Mouse (Mus musculus): ENCODE results near the gene Alg3.

The Alg3 gene

DNA sequence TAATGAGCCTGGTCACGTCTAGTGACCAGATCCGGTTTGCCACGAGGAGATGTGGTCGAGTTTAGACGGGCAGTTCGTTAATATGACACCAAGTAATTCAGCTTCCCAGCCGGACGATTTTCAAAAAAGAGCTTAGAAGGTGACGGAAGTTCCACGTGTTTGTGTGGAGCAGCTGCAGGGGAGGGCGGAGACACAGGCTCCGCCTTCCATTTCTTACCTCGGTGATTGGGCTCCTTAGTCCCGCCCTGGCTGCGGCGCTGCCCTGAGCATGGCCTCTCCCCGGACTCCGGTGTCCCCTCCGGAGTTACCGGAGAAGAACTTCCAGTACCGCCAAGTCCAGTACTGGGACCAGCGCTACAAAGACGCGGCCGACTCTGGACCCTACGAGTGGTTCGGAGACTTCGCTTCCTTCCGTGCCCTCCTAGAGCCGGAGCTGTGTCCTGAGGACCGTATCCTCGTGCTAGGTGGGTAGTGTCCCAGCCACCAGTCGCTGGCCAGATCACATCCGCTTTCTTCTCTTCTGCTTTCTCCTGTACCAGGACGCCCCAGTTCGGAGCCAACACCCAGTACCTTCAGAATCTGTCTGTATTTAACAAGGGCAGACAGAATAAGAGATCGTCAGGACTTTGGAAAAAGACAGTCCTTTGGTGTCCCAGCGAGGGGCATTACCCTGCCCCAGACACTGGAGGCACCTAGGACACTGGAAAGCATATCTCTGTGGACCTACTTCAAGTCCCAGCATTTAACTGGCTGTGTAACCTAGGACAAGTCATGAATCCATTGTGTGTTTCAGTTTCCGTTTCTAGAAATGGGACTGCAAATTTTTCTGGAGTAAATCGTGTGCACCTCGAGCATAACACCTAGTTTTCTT lies at the start of gene Alg3, which contains the start of the genes Eef1akmt4 and Gm49333:
Alg3 (minus strand) TSS at position 379 of the 871 bp plus-strand sequence.
Eef1akmt4 (plus strand) TSS at position 237 of the 871 bp plus-strand sequence.
Gm49333 (plus strand) TSS at position 254 of the 871 bp plus-strand sequence.
- DNase-seq: peak; percentile 67

DNA sequence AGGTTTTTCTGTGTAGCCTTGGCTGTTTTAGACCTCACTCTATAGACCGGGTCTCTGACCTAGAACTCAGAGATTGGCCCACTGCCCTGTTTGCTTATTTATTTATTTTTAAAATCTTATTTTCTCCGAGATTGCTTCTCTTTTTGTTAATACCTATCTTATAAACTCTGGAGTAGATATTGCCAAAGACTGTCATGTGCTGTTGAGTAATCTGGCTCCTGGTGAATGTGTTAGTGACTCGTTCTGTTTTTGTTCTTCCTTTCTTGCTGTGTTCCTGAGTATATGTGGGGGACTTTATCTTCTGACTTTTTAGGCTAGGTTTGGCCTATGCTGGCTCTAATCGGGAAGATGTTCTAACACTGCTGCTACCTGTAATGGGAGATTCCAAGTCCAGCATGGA lies 46.1 kb upstream of the Alg3 start:
- DNase-seq: no peak

DNA sequence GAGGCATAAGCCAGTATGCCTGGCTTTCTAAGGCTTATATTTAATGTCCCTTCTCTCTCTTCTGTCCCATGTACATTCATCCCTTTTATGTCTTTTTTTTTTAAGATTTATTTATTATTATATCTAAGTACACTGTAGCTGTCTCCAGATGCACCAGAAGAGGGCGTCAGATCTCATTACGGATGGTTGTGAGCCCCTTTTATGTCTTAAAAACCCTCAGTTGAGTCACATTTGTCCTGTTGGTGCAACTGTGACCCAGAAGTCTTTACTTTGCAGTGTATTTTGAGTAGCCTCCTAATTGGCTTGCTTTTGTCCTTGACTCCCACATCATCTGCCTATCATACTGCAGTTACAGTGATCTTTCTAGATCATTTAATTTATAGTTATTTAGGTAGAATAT lies 41.8 kb upstream of the Alg3 start:
- no peak for DNase-seq

DNA sequence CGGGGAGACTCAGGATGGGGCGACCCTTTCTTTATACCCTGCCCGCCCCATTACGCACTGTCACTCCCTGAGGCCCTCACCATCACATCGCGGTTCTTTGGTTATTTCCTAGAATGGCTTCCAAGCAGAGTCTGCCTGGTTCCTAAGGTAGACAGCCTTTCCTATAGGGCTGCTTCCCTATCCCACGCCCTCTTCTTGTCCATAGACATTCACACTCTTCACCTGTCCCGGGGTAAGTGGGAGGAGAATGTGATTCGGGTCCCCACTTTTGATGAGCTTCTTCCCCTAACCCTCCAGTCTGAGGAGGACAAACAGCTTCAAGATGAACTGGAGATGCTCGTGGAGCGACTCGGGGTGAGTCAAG lies 40.4 kb upstream of the Alg3 start:
- DNase-seq: no peak

DNA sequence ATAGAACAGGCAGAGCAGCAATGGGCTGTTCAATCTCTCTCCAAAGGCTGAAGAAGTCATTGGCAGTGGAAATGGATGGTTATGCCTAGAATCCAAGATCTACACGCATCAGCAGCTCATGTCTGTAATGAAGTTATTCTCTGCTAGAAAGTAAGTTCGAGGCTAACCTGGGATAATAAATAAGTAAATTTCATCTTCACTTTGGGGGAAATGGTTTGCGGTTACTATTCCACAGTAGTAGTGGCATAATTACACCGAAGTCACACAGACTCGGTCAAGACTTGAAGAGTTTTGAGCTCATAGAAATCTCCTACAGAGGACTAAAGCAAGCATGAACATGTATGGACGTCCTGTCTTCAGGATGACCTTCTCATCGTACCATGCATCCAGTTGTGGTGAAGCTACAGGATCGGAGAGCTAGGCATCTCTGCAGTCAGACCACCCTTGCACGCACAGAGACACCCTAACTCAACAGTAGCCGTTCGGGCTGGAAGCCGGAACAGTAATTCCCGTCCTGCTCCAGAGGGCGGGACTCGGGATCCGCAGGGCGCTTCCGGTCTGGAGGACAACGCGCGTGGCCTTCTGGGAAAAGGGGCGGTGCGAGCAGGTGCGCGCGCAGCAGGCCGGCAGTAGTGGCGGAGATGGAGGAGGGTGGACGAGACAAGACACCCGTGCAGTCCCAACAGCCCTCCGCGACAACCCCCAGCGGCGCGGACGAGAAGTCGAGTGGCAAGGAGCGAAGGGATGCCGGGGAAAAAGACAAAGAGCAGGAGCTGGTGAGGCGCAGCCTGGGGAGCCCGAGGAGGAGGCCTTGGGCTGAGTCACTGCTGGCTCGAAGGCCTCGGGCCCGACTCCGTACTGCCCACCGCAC lies 39.8 kb upstream of the Alg3 start, which contains the start of gene Psmd2:
Psmd2 (plus strand) TSS at position 577 of the 871 bp plus-strand sequence.
- DNase-seq: peak; percentile 98

DNA sequence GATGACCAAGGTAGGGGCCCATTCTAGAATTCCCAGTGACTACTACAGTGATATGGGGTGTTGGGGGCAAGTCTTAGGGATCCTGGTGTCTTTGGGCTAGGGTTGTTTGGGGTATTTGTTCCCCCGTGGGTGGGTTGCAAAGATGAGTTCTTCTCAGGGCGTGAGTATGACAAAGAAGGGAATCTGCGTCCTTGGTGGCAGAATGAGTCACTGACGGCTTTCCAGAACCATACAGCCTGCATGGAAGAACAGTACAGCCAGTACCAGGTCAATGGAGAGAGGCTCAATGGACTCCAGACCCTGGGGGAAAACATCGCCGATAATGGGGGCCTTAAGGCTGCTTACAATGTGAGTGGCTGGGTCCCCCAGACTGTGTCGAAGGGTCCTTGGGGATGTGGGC lies 32.4 kb upstream of the Alg3 start:
- no peak for DNase-seq

DNA sequence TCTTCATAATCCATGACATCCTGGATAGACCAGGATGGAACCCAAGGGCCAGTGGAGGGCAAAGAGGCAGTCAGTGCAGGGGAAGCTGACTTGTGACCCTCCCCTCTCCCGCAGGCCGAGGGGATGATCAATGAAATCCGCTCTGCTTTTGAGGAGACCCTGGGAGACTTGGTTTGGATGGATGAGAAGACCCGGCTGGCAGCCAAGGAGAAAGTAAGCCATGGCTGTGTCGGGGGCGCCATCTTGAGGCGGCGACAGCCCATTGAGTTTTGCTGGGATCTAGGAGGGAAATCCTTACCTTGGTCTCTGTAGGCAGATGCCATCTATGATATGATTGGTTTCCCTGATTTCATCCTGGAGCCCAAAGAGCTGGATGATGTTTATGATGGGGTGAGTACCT lies 30.6 kb upstream of the Alg3 start:
- peak; percentile 90 for DNase-seq

DNA sequence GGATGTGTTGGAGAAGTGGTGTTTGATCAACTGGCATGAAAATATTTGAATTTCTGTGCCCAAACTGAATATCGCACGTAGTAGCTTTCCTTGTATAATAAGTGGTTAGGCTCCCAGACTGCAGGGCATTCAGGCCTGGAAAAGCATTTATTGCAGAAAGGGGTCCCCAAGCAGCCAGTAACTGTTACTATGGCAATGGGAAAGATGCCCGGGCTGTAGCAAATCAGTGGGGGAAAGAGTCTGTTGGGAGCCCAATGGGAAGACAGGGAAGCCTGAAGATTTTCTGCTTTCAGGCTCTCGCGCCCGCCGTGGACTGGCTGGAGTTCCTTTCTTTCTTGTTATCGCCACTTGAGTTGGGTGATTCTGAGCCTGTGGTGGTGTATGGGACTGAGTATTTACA lies 26.8 kb upstream of the Alg3 start:
- peak; percentile 77 for DNase-seq

DNA sequence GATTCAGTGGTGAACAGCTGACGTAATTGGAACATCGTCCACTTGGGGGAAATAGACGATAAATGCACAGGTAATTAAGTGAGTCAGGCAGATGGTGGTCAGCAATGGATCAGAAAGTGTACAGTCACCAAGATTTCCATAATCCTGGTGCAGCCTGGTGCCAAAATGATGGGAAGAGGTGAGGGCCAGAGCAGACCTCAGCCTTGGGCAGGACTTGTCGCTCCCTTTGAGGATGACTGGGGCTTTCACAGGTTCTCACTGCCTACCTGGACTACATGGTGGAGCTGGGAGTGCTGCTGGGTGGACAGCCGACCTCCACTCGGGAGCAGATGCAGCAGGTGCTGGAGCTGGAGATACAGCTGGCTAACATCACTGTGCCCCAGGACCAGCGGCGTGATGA lies 25.9 kb upstream of the Alg3 start:
- DNase-seq: no peak

DNA sequence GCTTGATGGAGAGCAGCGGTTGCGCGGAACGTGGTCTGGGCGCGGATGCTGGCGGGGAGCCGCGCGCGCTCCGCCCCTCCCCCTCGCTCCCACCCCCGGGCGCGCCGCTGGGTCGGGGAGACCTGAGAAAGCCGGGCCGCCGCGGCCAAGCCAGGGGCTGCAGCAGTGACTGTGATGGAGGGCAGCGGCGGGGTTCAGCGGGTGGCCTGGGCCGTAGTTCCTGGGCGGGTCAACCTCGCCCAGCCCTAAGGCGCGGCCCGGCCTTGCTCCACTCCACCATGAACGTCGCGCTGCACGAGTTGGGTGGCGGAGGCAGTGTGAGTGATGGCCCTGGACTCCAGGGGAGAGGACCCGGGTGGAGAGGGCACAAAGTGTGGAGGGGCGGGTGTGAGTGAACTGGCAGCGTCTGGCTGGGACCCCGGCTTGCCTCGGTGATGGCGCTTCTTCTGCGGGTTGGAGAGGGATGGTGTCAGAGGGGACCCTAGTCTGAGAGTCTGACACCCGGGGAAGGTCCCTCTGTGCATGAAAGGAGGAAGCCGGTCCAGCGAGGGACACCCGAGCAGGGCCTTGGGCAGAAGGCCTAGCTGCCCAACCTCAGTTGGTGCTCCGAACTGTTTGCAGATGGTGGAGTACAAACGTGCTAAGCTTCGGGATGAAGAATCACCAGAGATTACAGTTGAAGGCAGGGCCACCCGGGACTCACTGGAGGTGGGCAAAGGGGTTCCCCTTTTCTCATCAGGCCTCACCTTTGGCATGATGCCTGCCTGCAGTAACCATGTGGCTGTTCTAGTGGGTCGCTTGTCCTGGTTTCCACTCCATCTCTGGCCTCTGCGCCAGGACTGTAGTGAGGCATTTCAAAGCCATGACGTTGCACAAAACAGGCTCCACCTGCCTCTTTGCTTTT lies 18.4 kb upstream of the Alg3 start, which contains the start of gene Ece2:
Ece2 (plus strand) TSS at position 98 of the 904 bp plus-strand sequence.
- peak; percentile 60 for DNase-seq

DNA sequence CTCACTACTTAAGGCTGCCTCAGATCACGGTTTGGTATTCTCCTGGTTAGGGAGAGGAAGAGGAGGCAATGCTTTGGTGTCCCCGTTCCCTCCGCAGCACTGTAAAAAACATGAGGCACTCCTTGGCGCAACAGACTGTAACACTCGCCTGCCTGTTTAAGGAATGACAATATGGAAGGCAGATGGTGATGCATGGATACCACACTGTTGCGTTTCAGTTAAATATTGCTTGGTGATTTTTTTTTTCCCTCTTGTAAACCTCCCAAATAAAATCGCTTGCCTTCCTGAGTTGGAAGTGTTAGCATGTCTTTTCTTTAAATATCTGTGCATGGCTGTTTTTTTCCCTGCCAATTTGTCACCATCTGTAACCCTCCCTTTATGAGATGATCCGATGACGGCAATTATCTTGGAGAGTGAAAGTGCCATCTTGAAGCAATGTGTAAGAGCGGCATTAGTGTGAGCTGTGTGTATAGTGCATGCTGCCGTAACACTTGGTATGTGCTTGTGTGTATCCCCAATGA lies 17.4 kb upstream of the Alg3 start:
- no peak for DNase-seq

DNA sequence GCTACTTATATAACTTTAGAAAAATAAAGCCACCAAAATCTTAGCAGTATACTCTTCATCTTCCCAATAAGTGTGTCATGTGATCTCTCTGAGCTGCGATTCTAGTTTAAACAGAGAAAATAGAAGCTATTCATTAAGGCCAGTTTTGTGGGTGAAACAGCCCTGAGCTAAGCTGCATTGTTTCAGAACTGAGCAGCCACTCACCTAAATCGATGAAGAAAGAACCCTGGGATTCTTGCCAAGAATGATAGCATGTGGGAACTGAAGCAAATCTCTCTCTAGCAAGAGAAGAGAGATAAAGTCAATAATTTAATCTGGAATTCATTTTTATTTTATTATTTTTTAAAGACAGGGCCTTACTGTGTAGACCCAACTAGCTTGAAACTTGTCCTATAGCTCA lies 11.7 kb upstream of the Alg3 start:
- DNase-seq: no peak

DNA sequence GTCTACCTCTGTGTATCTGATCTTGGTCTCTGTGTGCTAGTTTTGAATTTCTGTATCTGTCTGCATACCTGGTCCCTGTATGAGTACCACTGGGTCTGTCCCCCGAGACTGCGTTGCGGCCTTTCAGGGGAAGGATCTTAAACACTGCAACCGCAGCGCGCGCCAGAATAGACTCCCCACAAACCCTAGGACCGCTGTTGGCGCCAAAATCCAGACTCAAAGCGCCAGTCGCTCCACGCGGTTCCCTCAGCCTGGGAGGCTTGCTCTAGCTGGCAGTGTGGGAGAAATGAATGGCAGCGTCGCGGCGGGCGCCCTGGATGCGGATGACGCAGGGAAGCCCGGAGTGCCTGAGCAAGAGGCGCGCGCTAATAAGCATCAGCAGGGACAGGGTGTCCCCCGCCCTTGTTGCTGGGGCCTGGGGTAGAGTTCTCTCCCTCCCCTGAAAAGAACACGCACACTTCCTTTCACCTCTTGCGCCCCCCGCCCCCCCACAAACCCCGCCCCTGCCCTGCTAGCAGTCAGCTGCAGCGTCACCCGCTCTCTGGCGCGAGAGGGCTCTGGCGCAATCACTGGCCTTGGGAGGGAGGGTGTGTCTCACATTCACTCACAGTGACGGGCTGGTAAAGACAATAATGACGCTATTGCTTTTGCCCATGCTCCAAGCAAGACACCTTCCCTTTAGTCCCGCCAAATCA lies 10.6 kb upstream of the Alg3 start:
- DNase-seq: peak; percentile 66

DNA sequence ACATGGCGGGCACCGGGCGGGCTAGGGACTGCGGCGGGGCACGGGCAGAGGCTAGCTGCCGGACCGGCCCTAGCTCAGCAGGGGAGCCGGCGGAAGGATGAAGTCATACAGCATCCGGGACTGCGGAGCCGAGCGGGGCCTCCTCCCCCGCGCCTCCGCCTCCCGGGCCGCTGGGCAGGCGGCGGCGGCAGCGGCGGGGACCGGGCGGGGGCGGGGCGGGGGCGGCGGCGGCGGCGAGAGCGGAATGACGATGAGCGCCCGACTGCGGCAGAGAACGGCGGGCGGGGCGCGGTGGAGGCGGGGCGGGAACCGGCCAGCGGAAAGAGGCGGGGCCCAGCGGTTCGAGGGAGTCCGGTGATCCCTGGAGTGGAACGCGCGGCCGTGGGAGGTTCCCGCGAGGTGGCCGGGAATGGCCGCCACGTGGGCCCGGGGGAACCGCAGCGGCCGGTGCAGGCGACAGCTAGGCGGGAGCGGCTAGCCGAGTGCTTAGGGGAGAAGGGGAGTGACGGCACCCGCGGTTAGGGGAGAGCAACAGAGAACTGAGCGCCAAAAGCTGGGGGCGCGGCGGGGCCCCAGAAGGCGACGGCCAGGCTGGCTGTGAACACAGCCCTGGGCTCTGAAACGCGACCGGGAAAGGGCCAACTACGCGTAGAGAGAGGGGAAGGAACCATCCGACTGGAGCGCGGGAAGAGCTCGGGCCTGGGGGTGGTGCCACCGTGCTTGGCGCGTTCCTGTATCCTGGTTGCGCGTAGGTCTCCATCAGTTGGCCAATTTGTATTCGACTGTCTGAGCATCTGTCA lies 9.9 kb upstream of the Alg3 start, which contains the start of gene Camk2n2:
Camk2n2 (minus strand) TSS at position 97 of the 800 bp plus-strand sequence.
- DNase-seq: peak; percentile 69

DNA sequence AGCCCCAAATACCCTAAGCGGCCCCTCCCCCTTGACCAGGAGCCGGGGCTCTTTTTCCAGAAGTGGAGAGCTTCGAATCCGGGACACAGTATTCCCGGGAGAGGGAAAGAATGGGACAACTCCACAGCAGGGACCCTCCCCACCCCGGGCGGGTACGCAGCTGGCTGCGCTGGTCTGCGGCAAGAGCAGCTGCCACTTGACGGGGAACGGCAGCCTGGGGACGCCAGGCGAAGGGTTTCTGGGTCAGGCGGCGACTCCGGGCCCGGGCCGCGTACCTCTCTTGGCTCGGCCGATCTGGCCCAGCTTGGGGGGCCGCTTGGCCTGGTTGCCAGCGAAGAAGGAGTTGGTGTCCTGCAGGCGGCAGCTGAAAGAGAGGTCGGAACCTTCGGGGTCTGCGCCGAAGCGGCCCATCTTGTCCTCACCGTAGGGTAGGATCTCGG lies 9.2 kb upstream of the Alg3 start:
- DNase-seq: peak; percentile 56

DNA sequence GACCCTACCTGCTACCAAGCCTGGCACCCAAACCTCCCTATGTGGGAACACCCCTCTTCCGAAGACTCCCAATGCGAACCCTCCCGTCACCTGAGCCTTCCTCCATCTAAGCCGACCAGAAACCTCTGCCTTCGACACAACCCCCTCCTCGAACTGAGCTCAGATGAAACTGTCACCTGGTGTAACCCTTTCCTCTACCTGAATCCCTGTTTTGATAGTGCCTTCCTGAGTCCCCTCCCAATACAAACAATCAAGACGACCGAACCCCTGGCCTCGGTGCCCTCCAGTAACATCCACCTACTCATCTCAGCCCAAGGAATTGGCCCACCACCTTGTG lies 8.8 kb upstream of the Alg3 start:
- no peak for DNase-seq

DNA sequence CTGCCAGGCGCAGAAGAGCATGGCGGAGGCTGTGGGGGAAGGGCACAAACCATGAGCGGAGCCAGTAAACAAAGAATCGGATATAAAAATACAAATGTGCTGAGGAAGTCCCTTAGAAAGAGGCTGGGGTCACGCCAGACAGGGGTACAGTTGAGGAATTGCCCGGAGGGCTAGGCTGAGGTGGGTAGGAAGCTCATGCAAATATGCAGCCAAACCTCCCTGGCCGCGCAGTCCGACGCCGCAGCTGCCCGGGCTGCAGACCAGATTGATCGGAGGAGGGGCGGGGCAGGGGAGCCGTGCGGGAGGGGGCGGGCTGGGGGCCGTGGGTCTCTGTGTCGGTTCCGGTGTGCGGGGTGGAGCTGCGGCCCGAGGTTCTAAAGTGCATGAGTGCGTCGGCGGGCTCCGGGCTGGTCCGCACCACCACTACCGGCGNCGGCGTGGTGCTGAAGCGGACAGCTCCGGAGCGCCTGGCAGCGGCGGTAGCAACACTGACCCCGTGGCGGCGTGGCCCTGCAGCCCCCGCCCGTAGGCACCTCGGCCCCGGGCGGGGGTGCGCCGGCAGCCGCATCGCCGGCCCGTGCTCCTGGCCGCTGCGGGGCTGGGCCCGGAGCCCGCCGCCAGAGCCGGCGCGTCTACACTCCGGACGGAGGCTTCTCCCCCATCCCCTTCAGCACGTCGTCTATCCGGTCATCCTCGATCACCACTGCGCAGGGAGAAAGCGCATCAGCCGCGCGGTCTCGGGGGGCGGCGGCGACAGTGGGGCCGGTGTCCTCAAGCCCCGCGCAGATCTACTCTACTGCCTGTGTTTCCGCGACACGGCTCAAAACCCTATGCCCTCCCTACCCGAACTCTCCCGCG lies 8.2 kb upstream of the Alg3 start:
- peak; percentile 42 for DNase-seq

DNA sequence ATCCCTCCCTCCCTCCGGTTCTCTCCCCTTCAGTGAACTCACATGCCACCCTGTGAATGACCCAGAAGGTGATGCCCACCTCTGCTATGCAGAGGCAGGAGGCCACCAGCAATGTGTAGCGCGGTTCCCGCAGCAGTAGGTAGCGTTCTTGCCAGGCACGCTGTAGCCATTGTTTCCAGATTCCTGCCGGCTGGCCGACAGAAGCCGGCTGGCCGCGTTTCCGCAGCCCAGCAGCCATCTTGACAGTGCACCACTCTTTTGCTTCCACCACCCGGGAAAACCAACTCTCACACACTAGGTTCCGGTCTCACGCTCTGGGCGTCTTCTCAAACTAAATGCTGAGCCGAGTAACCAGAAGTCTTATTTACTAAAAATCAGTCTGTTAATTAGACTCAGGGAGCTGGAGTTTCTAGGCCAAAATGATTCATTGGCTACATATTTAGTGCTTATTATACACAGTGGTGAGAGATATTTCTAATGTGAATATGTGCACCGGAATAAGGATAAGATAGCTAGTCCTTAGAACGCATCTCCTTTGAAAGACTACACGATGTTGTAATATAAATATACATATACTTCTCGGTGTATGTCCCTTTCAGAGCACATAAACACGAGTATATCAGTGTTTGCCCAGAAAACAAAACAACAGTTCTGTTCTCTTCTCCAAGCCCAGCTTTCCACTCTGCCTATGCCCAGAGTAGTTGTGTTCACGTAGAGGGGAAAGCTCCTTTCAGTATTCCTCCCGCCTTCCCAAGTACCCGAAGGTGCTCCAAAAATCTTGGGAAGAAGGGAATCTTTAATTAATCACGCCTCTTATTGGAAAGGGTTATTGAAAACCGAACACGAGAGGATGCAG lies 806 bp downstream of the Alg3 start:
- peak; percentile 71 for DNase-seq

DNA sequence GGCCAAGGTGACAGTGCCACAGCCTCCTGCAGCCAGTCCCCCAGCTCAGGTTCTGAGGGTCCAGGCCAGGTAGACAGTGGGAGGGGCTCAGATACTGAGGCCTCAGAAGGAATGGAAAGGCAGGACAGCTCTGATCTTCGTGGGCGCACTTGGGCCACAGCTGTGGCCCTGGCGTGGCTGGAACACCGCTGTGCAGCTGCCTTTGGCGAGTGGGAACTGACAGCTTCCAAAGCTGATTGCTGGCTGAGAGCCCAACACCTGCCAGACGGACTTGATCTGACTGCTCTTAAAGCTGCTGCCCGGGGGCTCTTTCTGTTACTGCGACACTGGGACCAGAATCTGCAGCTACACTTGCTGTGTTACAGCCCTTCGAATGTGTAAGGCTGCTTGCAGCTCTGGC lies 6.8 kb downstream of the Alg3 start:
- no peak for DNase-seq

Measured in right cerebral cortex, postnatal 4 days (tissue).